Mouse (Mus musculus) neutrophil, adult 5-6 weeks (primary cell): ENCODE measurements around the gene Gm11639. TPM values are rescaled to one million over a fixed set of nuclear protein-coding genes. Genes with fewer than 3 reads are reported as not detected.
A peak's percentile ranks its signal among the peaks of the same experiment; 100 is the strongest.

ENCODE experiments used
- ATAC-seq: fragments of 151-379, 151-347 bp; 2 replicates; pipeline ENCODE4 v1.8.0; 2017; ENCODE audit warnings: mild to moderate bottlenecking, moderate TSS enrichment; ENCODE audit not compliant: insufficient number of reproducible peaks, poor library complexity, low FRiP score, severe bottlenecking; ENCODE audit errors: extremely low read depth
- total RNA-seq: library from RNA; stranded (forward); fragments of 200-1000 nt; gene quantifications from 2 replicates; pipeline ENCODE4 v1.2.3, GENCODE M21; 2017

The Gm11639 gene
- total RNA-seq: under 0.01 TPM in 2 replicates

GRCm38 (mm10) chr11:104685548-104685947, at the start of gene Gm11639:
Gm11639 (plus strand) TSS chr11:104685707.
- no peak for ATAC-seq

- peak; percentile 92 for ATAC-seq
Observed at GRCm38 (mm10) chr11:104637010-104637409, 48.5 kb upstream of the Gm11639 start.

DNA sequence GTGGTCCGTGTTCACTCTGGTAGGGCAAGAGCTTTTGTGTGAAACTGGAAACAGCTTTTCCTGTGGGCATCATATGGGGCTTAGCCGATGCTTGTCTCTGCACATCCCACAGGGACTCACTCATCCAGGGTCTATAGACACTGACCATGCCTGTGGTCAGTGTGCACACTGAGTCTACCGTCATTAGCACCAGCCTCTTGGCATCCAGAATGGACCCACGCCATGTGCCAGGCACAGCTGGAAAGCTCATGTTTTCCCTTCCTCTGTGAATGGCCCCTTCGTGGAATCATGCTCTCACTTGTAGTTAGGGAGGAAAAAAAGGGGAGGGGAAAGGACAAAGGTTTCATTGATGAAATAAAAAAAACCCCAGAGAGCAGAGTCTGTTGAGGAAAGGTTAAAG, 47.5 kb upstream of the Gm11639 start:
- ATAC-seq: no peak

DNA sequence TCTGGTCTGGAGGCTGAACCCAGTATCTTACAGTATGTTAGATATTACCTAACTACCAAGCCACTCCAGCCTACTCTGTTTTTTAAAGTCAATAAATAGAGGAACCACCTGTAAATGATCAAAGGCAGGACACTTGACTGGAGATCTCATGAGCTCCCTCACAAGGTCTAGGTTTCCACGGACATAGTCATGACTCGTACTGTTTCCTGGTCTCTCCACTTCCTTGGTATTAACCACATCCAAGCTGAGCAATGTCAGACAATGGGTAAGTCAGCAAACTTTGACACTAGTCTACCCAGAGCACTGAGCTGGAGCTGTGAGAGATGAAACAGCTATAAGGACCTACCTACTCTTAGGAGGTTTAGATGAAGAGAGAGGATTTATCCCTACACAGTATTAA, 46.6 kb upstream of the Gm11639 start:
- ATAC-seq: no peak

DNA sequence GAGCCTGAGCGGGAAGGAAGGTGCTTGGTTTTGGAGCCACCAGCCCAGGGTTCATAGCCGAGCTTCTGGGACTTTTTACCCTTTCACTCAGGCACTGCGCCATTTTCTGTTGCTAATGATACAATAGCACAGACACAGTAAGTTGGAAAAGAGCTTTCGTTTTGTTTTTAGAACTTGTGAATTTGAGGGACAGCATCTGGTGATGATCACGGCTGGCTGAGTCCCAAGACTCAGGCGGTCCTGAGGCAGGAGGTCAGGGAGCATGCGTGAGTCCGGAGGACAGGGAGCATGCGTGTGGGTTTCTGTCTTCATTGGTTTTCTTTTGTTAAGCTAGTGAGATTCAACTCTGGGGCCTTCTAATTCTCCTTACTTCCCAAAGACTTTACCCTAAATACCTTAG, 45.9 kb upstream of the Gm11639 start:
- no peak for ATAC-seq

DNA sequence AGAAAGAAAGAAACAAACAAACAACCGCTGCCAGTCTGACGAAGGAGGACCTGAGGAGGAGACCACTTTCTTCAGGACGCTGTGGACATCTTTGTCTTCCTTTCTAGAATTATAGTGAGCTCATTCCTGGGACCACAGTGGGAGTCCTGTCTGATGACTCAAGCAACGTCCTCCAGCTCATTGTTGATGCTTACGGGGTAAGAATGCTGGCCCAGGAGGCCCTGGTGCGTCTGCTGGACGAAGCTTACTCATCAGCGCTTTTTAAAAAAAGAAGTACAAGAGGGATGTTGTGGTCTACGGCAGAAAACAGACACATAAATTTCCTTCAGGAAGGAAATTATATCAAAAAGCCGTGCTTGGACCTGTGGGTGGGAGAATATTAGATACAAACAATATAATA, 44.6 kb upstream of the Gm11639 start:
- no peak for ATAC-seq

GRCm38 (mm10) chr11:104643236-104643635, 42.3 kb upstream of the Gm11639 start:
- ATAC-seq: no peak

DNA sequence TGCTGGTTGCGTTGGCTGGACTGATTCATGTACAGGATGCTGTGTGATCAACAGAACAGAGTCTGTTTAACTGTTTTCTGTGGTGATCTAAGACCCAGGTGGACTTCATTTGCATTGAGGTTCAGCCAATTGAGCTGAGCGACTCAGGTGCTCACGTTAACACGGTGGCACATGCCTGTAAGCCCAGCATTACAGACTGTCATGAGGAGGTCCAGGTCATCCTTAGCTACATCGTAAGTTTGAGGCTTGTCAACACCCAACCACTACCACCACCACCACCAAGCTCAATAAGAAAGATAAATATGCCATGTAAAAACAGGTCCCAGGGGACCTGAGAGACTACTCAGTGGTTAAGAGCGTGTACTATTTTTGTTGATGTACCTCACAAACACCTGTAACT, 40.1 kb upstream of the Gm11639 start:
- ATAC-seq: peak; percentile 34

GRCm38 (mm10) chr11:104646173-104646572, 39.3 kb upstream of the Gm11639 start:
- no peak for ATAC-seq

GRCm38 (mm10) chr11:104646611-104647010, 38.9 kb upstream of the Gm11639 start:
- no peak for ATAC-seq

- peak; percentile 79 for ATAC-seq
Observed at GRCm38 (mm10) chr11:104647188-104647867, 38.2 kb upstream of the Gm11639 start.

- peak; percentile 74 for ATAC-seq
Observed at GRCm38 (mm10) chr11:104648571-104648970, 36.9 kb upstream of the Gm11639 start.

- no peak for ATAC-seq
Observed at GRCm38 (mm10) chr11:104660599-104660998, 24.9 kb upstream of the Gm11639 start.

DNA sequence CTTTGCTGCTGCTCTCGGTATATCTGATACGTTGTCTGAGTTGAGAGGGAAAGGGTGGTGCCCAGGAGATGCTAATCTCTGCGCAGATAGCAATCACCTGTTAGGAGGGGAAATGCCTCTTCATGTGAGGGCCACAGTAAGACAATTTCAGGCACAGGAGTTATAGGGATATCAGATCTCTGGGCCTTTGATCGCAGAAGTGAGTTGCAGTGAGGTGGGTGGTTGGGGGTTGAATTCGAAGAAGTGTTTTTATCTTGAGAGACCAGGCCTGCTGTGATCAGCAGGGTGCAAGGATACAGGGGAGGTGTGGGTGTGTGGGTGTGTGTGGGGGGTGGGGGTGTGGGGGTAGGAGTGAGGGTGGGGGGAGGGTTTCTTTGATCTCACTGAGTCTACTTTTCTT, 24.4 kb upstream of the Gm11639 start:
- peak; percentile 14; the same call in 1 of the 2 replicates for ATAC-seq

DNA sequence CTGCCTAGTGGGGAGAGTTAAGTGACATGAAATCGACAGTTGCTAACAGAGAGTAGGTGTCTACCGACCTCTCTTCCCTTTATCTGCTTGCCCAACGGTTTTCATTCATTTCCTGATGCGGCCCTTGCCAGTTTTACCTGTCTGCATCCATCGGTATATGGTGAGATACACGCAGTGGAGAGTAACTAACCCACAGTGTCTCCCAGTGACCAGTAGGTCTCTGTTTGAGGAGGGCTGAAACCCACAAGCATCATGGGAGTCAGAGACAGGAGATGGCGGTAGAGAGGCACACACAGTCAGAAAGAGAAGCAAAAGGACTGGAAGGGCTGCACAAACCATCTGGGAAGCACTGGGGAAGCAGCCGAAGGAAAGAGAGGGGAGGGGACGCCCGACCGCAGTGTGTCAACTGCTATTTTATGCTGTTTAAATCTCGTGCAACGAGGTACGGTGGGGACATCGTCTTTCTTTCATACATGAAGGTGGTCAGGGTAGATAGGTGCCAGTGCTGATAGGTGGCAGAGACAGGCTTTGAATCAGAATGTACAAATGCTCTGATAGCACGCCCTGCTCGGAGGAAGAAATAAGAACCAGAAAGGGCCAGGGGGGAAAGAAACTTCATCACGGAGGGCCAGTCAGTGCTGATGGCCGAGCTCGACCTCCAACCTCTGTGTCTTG, 23.8 kb upstream of the Gm11639 start:
- ATAC-seq: no peak

DNA sequence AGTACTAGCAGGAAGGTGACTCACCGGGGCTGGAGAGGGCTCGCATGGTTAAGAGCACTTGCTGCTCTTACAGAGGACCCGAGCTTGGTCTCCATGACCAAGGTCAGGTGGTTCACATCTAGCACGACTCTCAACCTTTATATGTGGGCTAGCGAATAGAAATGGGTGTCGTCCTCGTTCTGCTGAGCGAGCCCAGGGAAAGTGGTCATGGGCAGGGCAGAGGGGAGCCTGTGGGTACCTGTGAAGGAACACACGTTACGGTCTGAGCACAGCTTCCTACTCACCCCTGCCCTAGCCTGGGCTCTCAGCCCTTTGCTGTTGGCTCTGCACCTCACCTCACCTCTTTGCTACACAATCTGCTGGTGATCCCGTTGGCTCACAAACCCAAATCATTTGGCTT, 22.9 kb upstream of the Gm11639 start:
- no peak for ATAC-seq

- no peak for ATAC-seq
Observed at GRCm38 (mm10) chr11:104663241-104663877, 22.1 kb upstream of the Gm11639 start.

DNA sequence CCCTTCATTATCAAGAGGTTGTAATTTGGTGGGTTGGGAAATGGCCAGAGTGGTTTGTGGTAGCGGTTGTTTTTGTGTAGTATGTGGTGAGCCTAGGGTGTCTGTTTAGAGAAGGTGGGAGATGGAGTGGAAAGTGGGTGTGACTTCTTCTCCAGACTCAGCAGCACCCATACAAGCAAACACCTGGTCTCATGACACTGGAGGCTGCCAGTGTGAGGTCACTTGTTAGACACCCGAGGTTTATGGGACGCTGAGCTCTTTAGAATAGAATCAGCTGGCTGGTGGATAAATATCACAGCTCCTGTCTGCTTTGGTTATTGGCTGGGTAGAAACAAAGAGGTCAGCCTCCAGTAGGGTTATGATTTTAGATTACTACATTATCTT, 21.6 kb upstream of the Gm11639 start:
- no peak for ATAC-seq

GRCm38 (mm10) chr11:104664441-104664840, 21.1 kb upstream of the Gm11639 start:
- no peak for ATAC-seq

DNA sequence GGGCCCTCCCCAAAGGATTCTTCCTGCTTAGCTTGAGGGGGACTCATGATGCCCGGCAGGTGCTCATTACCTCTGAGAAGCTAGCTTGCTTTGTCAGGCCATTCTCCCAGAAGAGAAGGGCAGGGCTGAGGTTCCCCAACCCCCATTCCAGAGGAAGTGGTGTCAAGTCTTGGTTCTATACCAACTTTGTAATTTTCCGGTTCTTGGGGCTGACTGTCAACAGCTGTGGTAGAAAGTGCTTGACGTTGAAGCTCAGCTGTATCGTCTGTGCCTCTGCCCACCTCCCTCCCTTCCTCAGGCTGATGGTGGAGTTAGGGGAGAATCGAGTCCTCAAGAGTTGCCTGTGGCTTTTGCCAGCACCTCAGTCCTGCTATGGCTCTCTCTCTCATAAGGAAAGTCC, 18.1 kb upstream of the Gm11639 start:
- peak; percentile 42; the same call in 1 of the 2 replicates for ATAC-seq
